Mouse (Mus musculus): ENCODE data around the gene Synj1. TPM values are rescaled to one million over a fixed set of nuclear protein-coding genes. Genes with fewer than 3 reads are reported as not detected.

Gene Synj1
- polyA plus RNA-seq, 1 experiment from 2014 or later = 10.5 TPM

Small RNA genes within 50 kb of the gene (microRNA-seq; reads per million reads assigned to microRNA genes)
- gene Gm22933 = not detected

Other genes with a start within 250 kb of the Synj1 start
- 10.4 and 12.7 TPM in 2 replicates for gene Urb1, start 200.9 kb downstream of the Synj1 start, polyA plus RNA-seq (2015; fragmentation: Nextera tagmentation; extraction: Ambion mirVana)
- 2.3 and 3.3 TPM in 2 replicates for gene Eva1c, start 184.6 kb downstream of the Synj1 start, polyA plus RNA-seq (2015; fragmentation: Nextera tagmentation; extraction: Ambion mirVana)
- gene Cfap298, start 76.2 kb downstream of the Synj1 start, polyA plus RNA-seq (2015; fragmentation: Nextera tagmentation; extraction: Ambion mirVana) = 32.5 and 50.9 TPM in 2 replicates
- 71.6 and 76.4 TPM in 2 replicates for gene Paxbp1, start 33.2 kb upstream of the Synj1 start, polyA plus RNA-seq (2015; fragmentation: Nextera tagmentation; extraction: Ambion mirVana)
- 0.17 TPM in 1 of 2 replicates, not detected in the other for gene 4932438H23Rik, start 83.8 kb upstream of the Synj1 start, polyA plus RNA-seq (2015; fragmentation: Nextera tagmentation; extraction: Ambion mirVana)
- gene Olig2, start 214.1 kb upstream of the Synj1 start, polyA plus RNA-seq (2015; fragmentation: Nextera tagmentation; extraction: Ambion mirVana) = 1.0 and 1.1 TPM in 2 replicates